Mouse (Mus musculus) embryonic facial prominence, embryonic 11.5 days (tissue): ENCODE results near the gene Slc7a7. TPM values are rescaled to one million over a fixed set of nuclear protein-coding genes. Genes with fewer than 3 reads are reported as not detected.

Experiments used
- ATAC-seq: fragments of 200-750 bp; cut with Nextera tagmentation; replicated peaks from 2 replicates; pipeline ENCODE4 v1.8.0; 2017; ENCODE audit warnings: low read depth; ENCODE audit not compliant: insufficient number of reproducible peaks, low FRiP score, low TSS enrichment
- DNase-seq: peaks from one replicate; pipeline ENCODE4 v3.0.0-alpha.2; 2015; ENCODE audit warnings: low spot score
- H3K27ac ChIP-seq: fragments of 300-500 bp; sonication (generic); replicated peaks from 2 replicates; pipeline ENCODE4 v1.5.1; 2014; ENCODE audit warnings: mild to moderate bottlenecking, low read depth, low read length, control low read depth
- H3K27me3 ChIP-seq: fragments of 300-500 bp; sonication (generic); 2 replicates; pipeline ENCODE4 v1.6.1; 2014; ENCODE audit warnings: mild to moderate bottlenecking, low read length, moderate library complexity, mixed read lengths; ENCODE audit not compliant: control insufficient read depth, insufficient read depth
- H3K36me3 ChIP-seq: fragments of 300-500 bp; sonication (generic); replicated peaks from 2 replicates; pipeline ENCODE4 v1.6.1; 2014; ENCODE audit warnings: low read depth, mild to moderate bottlenecking, low read length, moderate library complexity, mixed read lengths; ENCODE audit not compliant: control insufficient read depth, insufficient read depth
- H3K4me1 ChIP-seq: fragments of 300-500 bp; sonication (generic); 2 replicates; pipeline ENCODE4 v1.6.1; 2014; ENCODE audit warnings: low read length, mixed read lengths; ENCODE audit not compliant: control insufficient read depth, insufficient read depth
- H3K4me2 ChIP-seq: fragments of 300-500 bp; sonication (generic); 2 replicates; pipeline ENCODE4 v1.6.1; 2014; ENCODE audit warnings: low read depth, mild to moderate bottlenecking, control low read depth, low read length, moderate library complexity
- H3K4me3 ChIP-seq: fragments of 300-500 bp; sonication (generic); 2 replicates; pipeline ENCODE4 v1.5.1; 2014; ENCODE audit warnings: low read depth, low read length, control low read depth
- H3K9ac ChIP-seq: fragments of 300-500 bp; sonication (generic); replicated peaks from 2 replicates; pipeline ENCODE4 v1.6.1; 2014; ENCODE audit warnings: mild to moderate bottlenecking, control low read depth, low read length
- H3K9me3 ChIP-seq: fragments of 300-500 bp; sonication (generic); replicated peaks from 2 replicates; pipeline ENCODE4 v1.6.1; 2016; ENCODE audit warnings: mild to moderate bottlenecking, low read length, inconsistent platforms, mixed read lengths; ENCODE audit not compliant: control insufficient read depth
- WGBS: fragments of 180-500 bp; shearing (Covaris S2); extraction: QIAGEN DNeasy Blood & Tissue Kit; methylation state at CpG from one replicate; pipeline ENCODE4 v1.1.7; 2014; 5-methylcytosine and 5-hydroxymethylcytosine counted together
- polyA plus RNA-seq: library from polyadenylated mRNA; unstranded; fragments of >200 nt; fragmentation: Nextera tagmentation; extraction: Ambion mirVana; gene quantifications from 2 replicates; pipeline ENCODE4 v1.2.1, GENCODE M21; 2014

The Slc7a7 gene
- polyA plus RNA-seq, 1 experiment from 2014 or later: 2.9 TPM

DNA sequence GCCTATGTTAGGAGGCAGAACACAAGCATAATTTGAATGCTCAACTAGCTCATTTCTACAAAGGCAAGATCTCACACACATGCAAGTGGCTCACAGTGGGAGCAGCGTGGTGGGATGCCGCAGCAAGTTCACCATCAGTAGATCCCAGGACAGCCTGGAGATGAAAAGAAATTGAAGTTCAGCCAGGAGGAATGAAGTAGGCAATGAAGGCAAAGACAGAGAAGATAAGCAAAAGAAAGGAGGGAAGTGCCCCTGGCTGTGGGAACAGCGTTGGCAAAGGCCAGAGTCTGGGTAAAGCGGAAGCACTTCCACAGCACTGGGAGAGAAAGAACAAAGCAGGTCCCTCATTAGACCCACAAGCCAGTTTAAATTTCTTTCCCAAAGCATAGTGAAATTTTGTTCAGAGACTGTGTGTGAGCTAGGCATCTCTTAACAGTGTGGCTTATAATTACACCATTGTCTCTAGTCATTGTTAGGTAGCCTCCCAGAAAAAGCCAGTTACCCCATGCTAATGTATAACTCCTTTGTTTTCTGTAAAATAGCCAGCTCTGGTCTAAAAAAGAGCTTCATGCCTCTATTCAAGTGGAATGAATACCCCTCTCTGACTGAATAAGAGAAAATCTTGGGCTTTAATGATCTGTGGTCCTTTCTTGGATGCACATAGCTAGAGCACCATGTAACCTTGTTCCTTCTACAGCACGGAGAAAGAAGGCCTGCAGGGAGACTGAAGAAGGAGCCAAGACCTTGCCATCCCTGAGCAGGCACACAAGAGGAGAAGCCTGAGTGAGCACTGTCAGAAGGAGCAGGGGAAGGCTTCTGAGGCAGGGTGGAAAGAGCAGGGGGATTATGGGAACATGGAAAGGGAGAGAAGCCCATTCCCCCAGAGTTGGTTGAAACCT lies 85.2 kb downstream of the Slc7a7 start:
- Histone ChIP-seq H3K4me3 (no peak overlapping the region), H3K27me3 (no peaks in the 10 kb centered on the region), H3K9me3 (no peaks in the 10 kb centered on the region), H3K36me3 (no peaks in the 10 kb centered on the region), H3K27ac (no peak overlapping the region), H3K4me1 (no peaks in the 10 kb centered on the region), H3K9ac (no peak overlapping the region), H3K4me2 (no peak overlapping the region)
- 53% methylated on average over 5 of the region's 5 CpGs for WGBS
- ATAC-seq: no peak; the same call in 1 of the 2 replicates
- DNase-seq: no peak

GRCm38 (mm10) chr14:54331178-54331577 lies 86.4 kb downstream of the Slc7a7 start:
- DNase-seq (no peak), ATAC-seq (no peak)
- WGBS: 91% methylated on average over 1 of the region's 1 CpGs
- Histone ChIP-seq H3K4me3 (no peak overlapping the region), H3K36me3 (no peaks in the 10 kb centered on the region), H3K4me1 (no peaks in the 10 kb centered on the region), H3K9me3 (no peaks in the 10 kb centered on the region), H3K4me2 (no peak overlapping the region), H3K9ac (no peak overlapping the region), H3K27me3 (no peaks in the 10 kb centered on the region), H3K27ac (no peak overlapping the region)

- H3K4me2 ChIP-seq: no peak overlapping the region
- 28% methylated on average over 9 of the region's 9 CpGs for WGBS
- no peaks in the 10 kb centered on the region for H3K27me3 ChIP-seq
- no peak overlapping the region for H3K4me3 ChIP-seq
- no peaks in the 10 kb centered on the region for H3K9me3 ChIP-seq
- no peaks in the 10 kb centered on the region for H3K4me1 ChIP-seq
- no peak overlapping the region for H3K27ac ChIP-seq
- no peaks in the 10 kb centered on the region for H3K36me3 ChIP-seq
- ATAC-seq: no peak
- no peak for DNase-seq
- H3K9ac ChIP-seq: no peak overlapping the region
These were observed 88.4 kb downstream of the Slc7a7 start for GRCm38 (mm10) chr14:54329201-54329600.

GRCm38 (mm10) chr14:54328548-54328947 lies 89.0 kb downstream of the Slc7a7 start:
- Histone ChIP-seq H3K4me2 (no peak overlapping the region), H3K27me3 (no peaks in the 10 kb centered on the region), H3K27ac (no peak overlapping the region), H3K36me3 (no peaks in the 10 kb centered on the region), H3K4me1 (no peaks in the 10 kb centered on the region), H3K9ac (no peak overlapping the region), H3K9me3 (no peaks in the 10 kb centered on the region), H3K4me3 (no peak overlapping the region)
- WGBS: 76% methylated on average over 2 of the region's 2 CpGs
- no peak for DNase-seq
- no peak for ATAC-seq

DNA sequence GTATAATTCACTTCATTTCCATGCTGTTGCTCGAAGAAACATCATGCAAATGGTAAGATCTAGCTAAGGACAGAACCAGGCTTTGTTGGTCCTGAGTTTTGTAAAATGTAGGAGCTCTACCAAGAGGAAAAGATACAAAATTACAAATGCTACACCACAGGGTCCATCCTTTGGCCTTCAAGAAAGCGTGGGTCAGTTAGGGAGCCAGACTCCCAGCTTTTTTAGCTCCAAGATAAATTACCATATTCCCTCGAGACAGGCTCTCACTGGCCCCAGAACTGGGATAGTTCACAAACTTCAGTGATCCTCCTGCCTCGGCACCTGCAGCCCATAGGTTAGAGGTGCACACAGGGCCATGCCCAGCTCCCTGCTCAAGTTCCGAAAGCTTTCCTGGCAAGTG lies 93.1 kb downstream of the Slc7a7 start:
- H3K4me2 ChIP-seq: no peak overlapping the region
- no peak overlapping the region for H3K27ac ChIP-seq
- DNase-seq: no peak
- H3K9ac ChIP-seq: no peak overlapping the region
- H3K9me3 ChIP-seq: no peaks in the 10 kb centered on the region
- WGBS: 80% methylated on average over 5 of the region's 5 CpGs
- no peaks in the 10 kb centered on the region for H3K36me3 ChIP-seq
- H3K4me3 ChIP-seq: no peak overlapping the region
- H3K4me1 ChIP-seq: no peaks in the 10 kb centered on the region
- no peak for ATAC-seq
- no peaks in the 10 kb centered on the region for H3K27me3 ChIP-seq

GRCm38 (mm10) chr14:54321556-54322376 lies 95.8 kb downstream of the Slc7a7 start:
- H3K9ac ChIP-seq: no peak overlapping the region
- H3K4me2 ChIP-seq: no peak overlapping the region
- ATAC-seq (no peak), DNase-seq (no peak)
- no peak overlapping the region for H3K4me3 ChIP-seq
- H3K36me3 ChIP-seq: no peaks in the 10 kb centered on the region
- H3K27ac ChIP-seq: no peak overlapping the region
- H3K27me3 ChIP-seq: no peaks in the 10 kb centered on the region
- H3K4me1 ChIP-seq: no peaks in the 10 kb centered on the region
- 69% methylated on average over 18 of the region's 18 CpGs for WGBS
- H3K9me3 ChIP-seq: no peaks in the 10 kb centered on the region
